Comparison of ENCODE assay signal across 13 mouse cellular contexts in the genomic region with DNA sequence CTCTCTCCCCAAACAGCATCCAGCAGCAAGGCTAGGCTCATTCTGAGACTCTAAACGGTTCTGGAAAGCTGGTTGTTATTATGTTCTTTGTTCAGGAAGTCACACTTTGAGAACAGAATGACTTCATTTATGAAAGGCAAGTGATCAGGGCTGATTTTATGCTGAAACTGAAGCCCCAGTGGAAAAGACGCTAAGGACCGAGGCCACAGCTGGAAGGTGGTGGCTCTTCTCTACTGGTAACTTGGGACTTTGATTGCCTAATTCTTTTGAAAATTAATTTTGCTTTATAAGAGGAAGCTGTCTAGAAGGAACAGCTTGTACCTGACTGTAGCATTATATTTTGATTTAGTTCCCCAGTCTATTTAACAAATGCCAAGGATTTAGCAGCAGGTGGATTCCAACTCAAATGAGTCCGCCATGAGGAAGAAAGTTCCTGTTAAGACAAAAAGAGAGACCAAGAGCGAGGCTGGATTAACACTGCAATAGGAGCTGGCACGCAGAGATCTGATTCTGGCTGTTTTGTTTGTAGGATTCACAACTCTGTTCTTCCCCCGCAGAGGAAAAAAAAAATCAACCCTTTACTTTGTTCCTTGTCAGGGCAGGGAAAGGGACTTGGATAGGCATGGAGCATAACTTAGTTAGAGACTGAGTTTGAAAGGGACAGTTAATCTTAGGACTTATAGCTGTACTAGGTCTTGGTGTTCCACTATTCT.
"Had no signal": no experiment of that assay in that cellular context is flagged by ENCODE, and none has a peak within 500 bp of the region (broad histone marks: within the 10 kb centered on the region; RNA-seq: fewer than 3 reads in every experiment).

No protein-coding gene starts in this region.

- DNase-seq: kidney, adult 18-20 months; kidney, postnatal 10 days; kidney, postnatal 4 days; layer of hippocampus, postnatal 36 days; left cerebral cortex, postnatal 4 days; lung, adult 18-20 months; right cerebral cortex, adult 18-20 months; right cerebral cortex, postnatal 25 days; thymus, adult 18-20 months; thymus, postnatal 14 days had no signal

- H3K27me3 ChIP-seq: midbrain, embryonic 12.5 days had no signal

- H3K36me3 ChIP-seq: limb, embryonic 13.5 days; midbrain, embryonic 12.5 days had no signal

- H3K4me3 ChIP-seq: limb, embryonic 13.5 days; midbrain, embryonic 12.5 days had no signal

- H3K27ac ChIP-seq: limb, embryonic 13.5 days; liver, embryonic 14.5 days; midbrain, embryonic 12.5 days had no signal

- H3K9ac ChIP-seq: limb, embryonic 13.5 days; liver, embryonic 14.5 days; midbrain, embryonic 12.5 days had no signal
